Mouse (Mus musculus): ENCODE measurements at regions not wholly inside any gene's neighbourhood (a gene's known extent, or its start where the extent isn't known, plus 50 kb on each side); places are given as distances from the start of the nearest gene placed in this dataset.
A peak's percentile ranks its signal among the peaks of the same experiment; 100 is the strongest.

GRCm38 (mm10) chr9:30554908-30555307, 128.0 kb downstream of the Snx19 start:
- no peak overlapping the region for H3K4me3 ChIP-seq
- H3K9ac ChIP-seq: no peak overlapping the region
- H3K4me1 ChIP-seq: no peaks in the 10 kb centered on the region
- WGBS: 75% methylated on average over 2 of the region's 2 CpGs
- no peaks in the 10 kb centered on the region for H3K9me3 ChIP-seq
- no peak overlapping the region for H3K27ac ChIP-seq
- no peaks in the 10 kb centered on the region for H3K36me3 ChIP-seq
- H3K4me2 ChIP-seq (replicated peaks): no peak overlapping the region
- H3K27me3 ChIP-seq (replicated peaks): no peaks in the 10 kb centered on the region
- ATAC-seq (ENCODE audit: low FRiP score, low read depth): no peak

GRCm38 (mm10) chr9:30552721-30553120, 125.8 kb downstream of the Snx19 start:
- no peak overlapping the region for H3K9ac ChIP-seq
- no peak overlapping the region for H3K4me2 ChIP-seq (replicated peaks)
- no peaks in the 10 kb centered on the region for H3K27me3 ChIP-seq (replicated peaks)
- no peaks in the 10 kb centered on the region for H3K9me3 ChIP-seq
- H3K36me3 ChIP-seq: no peaks in the 10 kb centered on the region
- no peak for ATAC-seq (ENCODE audit: low FRiP score, low read depth)
- no peak overlapping the region for H3K27ac ChIP-seq
- H3K4me3 ChIP-seq: no peak overlapping the region
- WGBS: 95% methylated on average over 8 of the region's 8 CpGs
- no peaks in the 10 kb centered on the region for H3K4me1 ChIP-seq

- no peak overlapping the region for H3K9ac ChIP-seq
- no peaks in the 10 kb centered on the region for H3K4me1 ChIP-seq
- WGBS: 85% methylated on average over 5 of the region's 5 CpGs
- no peak overlapping the region for H3K27ac ChIP-seq
- H3K9me3 ChIP-seq: no peaks in the 10 kb centered on the region
- no peak for ATAC-seq (ENCODE audit: low FRiP score, low read depth)
- H3K36me3 ChIP-seq: no peaks in the 10 kb centered on the region
- H3K4me2 ChIP-seq (replicated peaks): no peak overlapping the region
- no peak overlapping the region for H3K4me3 ChIP-seq
- H3K27me3 ChIP-seq (replicated peaks): no peaks in the 10 kb centered on the region
Measured at GRCm38 (mm10) chr9:30549892-30550515, 123.1 kb downstream of the Snx19 start.

GRCm38 (mm10) chr9:30539858-30540257, 113.0 kb downstream of the Snx19 start:
- Histone ChIP-seq H3K36me3 (no peaks in the 10 kb centered on the region), H3K27ac (no peak overlapping the region), H3K4me2 (replicated peaks) (no peak overlapping the region), H3K9me3 (no peaks in the 10 kb centered on the region), H3K4me1 (no peaks in the 10 kb centered on the region), H3K9ac (no peak overlapping the region), H3K4me3 (no peak overlapping the region), H3K27me3 (replicated peaks) (no peaks in the 10 kb centered on the region)
- WGBS: 87% methylated on average over 6 of the region's 6 CpGs
- ATAC-seq (ENCODE audit: low FRiP score, low read depth): no peak

- Histone ChIP-seq H3K27ac (no peak overlapping the region), H3K4me2 (replicated peaks) (no peak overlapping the region), H3K9ac (no peak overlapping the region), H3K9me3 (no peaks in the 10 kb centered on the region), H3K27me3 (replicated peaks) (no peaks in the 10 kb centered on the region), H3K4me1 (0 out of 2 replicates have a peak, but pooled peaks cover 5% of the 10 kb centered on the region), H3K4me3 (no peak overlapping the region), H3K36me3 (no peaks in the 10 kb centered on the region)
- 72% methylated on average over 8 of the region's 8 CpGs for WGBS
- ATAC-seq (ENCODE audit: low FRiP score, low read depth): no peak
Measured at GRCm38 (mm10) chr9:30536508-30537100, 109.7 kb downstream of the Snx19 start.

GRCm38 (mm10) chr9:30534961-30535360, 108.1 kb downstream of the Snx19 start:
- H3K36me3 ChIP-seq: no peaks in the 10 kb centered on the region
- no peak overlapping the region for H3K9ac ChIP-seq
- no peak overlapping the region for H3K4me3 ChIP-seq
- 44% methylated on average over 4 of the region's 4 CpGs for WGBS
- H3K4me2 ChIP-seq (replicated peaks): no peak overlapping the region
- no peak for ATAC-seq (ENCODE audit: low FRiP score, low read depth)
- no peaks in the 10 kb centered on the region for H3K9me3 ChIP-seq
- H3K27me3 ChIP-seq (replicated peaks): no peaks in the 10 kb centered on the region
- no peak overlapping the region for H3K27ac ChIP-seq
- 0 out of 2 replicates have a peak, but pooled peaks cover 5% of the 10 kb centered on the region for H3K4me1 ChIP-seq

GRCm38 (mm10) chr9:30533780-30534343, 107.0 kb downstream of the Snx19 start:
- Histone ChIP-seq H3K4me2 (replicated peaks) (peak overlapping the region; percentile 10; the same call in 1 of the 2 replicates), H3K27ac (no peak overlapping the region), H3K9me3 (no peaks in the 10 kb centered on the region), H3K4me1 (0 out of 2 replicates have a peak, but pooled peaks cover 5% of the 10 kb centered on the region), H3K9ac (no peak overlapping the region), H3K27me3 (replicated peaks) (no peaks in the 10 kb centered on the region), H3K36me3 (no peaks in the 10 kb centered on the region), H3K4me3 (no peak overlapping the region)
- 61% methylated on average over 11 of the region's 11 CpGs for WGBS
- no peak for ATAC-seq (ENCODE audit: low FRiP score, low read depth)

- no peak overlapping the region for H3K27ac ChIP-seq
Measured at GRCm38 (mm10) chr9:30533091-30533779, 106.3 kb downstream of the Snx19 start.

GRCm38 (mm10) chr9:30525086-30525485, 98.2 kb downstream of the Snx19 start:
- H3K27ac ChIP-seq: no peak overlapping the region
- no peak for ATAC-seq (ENCODE audit: low FRiP score, low read depth)
- no peaks in the 10 kb centered on the region for H3K27me3 ChIP-seq (replicated peaks)
- no peak overlapping the region for H3K9ac ChIP-seq
- peaks cover 4% of the 10 kb centered on the region; the same call in 1 of the 2 replicates for H3K4me1 ChIP-seq
- H3K4me2 ChIP-seq (replicated peaks): no peak overlapping the region
- H3K9me3 ChIP-seq: no peaks in the 10 kb centered on the region
- H3K4me3 ChIP-seq: no peak overlapping the region
- WGBS: 50% methylated on average over 5 of the region's 5 CpGs
- H3K36me3 ChIP-seq: no peaks in the 10 kb centered on the region

More at GRCm38 (mm10) chr9:30533091-30533779, 106.3 kb downstream of the Snx19 start:
- Histone ChIP-seq H3K4me1 (0 out of 2 replicates have a peak, but pooled peaks cover 5% of the 10 kb centered on the region), H3K36me3 (no peaks in the 10 kb centered on the region), H3K9me3 (no peaks in the 10 kb centered on the region), H3K27me3 (replicated peaks) (no peaks in the 10 kb centered on the region), H3K4me3 (no peak overlapping the region), H3K4me2 (replicated peaks) (no peak overlapping the region), H3K9ac (no peak overlapping the region)
- 79% methylated on average over 9 of the region's 9 CpGs for WGBS
- ATAC-seq (ENCODE audit: low FRiP score, low read depth): no peak

GRCm38 (mm10) chr9:30524401-30525066, 97.6 kb downstream of the Snx19 start:
- H3K9me3 ChIP-seq: no peaks in the 10 kb centered on the region
- H3K9ac ChIP-seq: no peak overlapping the region
- no peak overlapping the region for H3K4me3 ChIP-seq
- H3K27ac ChIP-seq: no peak overlapping the region
- ATAC-seq (ENCODE audit: low FRiP score, low read depth): no peak
- H3K4me1 ChIP-seq: peaks cover 4% of the 10 kb centered on the region; the same call in 1 of the 2 replicates
- H3K4me2 ChIP-seq (replicated peaks): no peak overlapping the region
- H3K36me3 ChIP-seq: no peaks in the 10 kb centered on the region
- 89% methylated on average over 6 of the region's 6 CpGs for WGBS
- H3K27me3 ChIP-seq (replicated peaks): no peaks in the 10 kb centered on the region

GRCm38 (mm10) chr9:30523852-30524251, 96.9 kb downstream of the Snx19 start:
- peaks cover 4% of the 10 kb centered on the region; the same call in 1 of the 2 replicates for H3K4me1 ChIP-seq
- no peak overlapping the region for H3K9ac ChIP-seq
- no peaks in the 10 kb centered on the region for H3K9me3 ChIP-seq
- whole genome bisulfite sequencing: 93% methylated on average over 2 of the region's 2 CpGs
- no peaks in the 10 kb centered on the region for H3K36me3 ChIP-seq
- no peak for ATAC-seq (ENCODE audit: low FRiP score, low read depth)
- no peaks in the 10 kb centered on the region for H3K27me3 ChIP-seq (replicated peaks)
- H3K4me2 ChIP-seq (replicated peaks): no peak overlapping the region
- no peak overlapping the region for H3K4me3 ChIP-seq
- no peak overlapping the region for H3K27ac ChIP-seq

Measured in neural tube, embryonic 12.5 days (tissue).